Mouse (Mus musculus): Measurements from ENCODE around the gene Cdca4.

GRCm38 (mm10) chr12:112798716-112799115 lies 30.5 kb downstream of the Cdca4 start:
- no peak for TF ChIP-seq CHD2 (IDR thresholded peaks at IDR 0.05; ENCODE audit: low read depth, low read length)
- TF ChIP-seq ZC3H11A (IDR thresholded peaks at IDR 0.05; ENCODE audit: borderline replicate concordance, low read depth, low read length) = no peak
- no peak for TF ChIP-seq MAFK (IDR thresholded peaks at IDR 0.05; ENCODE audit: insufficient read depth, low read depth, low read length)
- TF ChIP-seq ZNF384 (IDR thresholded peaks at IDR 0.05; ENCODE audit: low read depth, low read length) = no peak
